Mouse (Mus musculus) kidney, adult 9 months (tissue): ENCODE measurements around the gene Phospho1.
A peak's percentile ranks its signal among the peaks of the same experiment; 100 is the strongest.

Experiments used
- DNase-seq: peaks from one replicate; pipeline ENCODE4 v3.0.0; 2022

The Phospho1 gene

GRCm38 (mm10) chr11:95814101-95814500 lies 10.2 kb upstream of the Phospho1 start:
- DNase-seq, result no peak

- DNase-seq, result no peak
Measured at GRCm38 (mm10) chr11:95814857-95815256, 9.4 kb upstream of the Phospho1 start.

GRCm38 (mm10) chr11:95815412-95815811 lies 8.9 kb upstream of the Phospho1 start:
- no peak for DNase-seq

DNA sequence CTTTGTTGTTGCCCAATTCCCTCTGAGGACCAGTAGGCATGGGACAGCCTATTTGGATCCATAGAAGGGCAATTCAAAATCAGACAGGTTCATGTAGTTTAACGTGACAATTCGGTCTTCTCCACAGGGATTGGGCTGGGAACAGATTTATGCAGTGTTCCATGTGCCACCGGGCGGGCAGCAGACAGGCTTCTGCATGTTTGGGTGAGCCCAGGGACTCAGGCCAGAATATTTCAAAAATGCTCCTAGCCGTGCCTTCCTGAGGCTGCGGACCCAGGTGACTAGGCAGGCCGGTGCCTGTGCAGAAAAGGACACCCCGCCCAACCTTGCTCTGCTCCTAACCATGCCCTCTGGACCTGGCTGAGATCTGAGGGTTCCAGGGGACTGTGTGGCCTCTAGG lies 5.2 kb upstream of the Phospho1 start:
- DNase-seq, result peak; percentile 45

DNA sequence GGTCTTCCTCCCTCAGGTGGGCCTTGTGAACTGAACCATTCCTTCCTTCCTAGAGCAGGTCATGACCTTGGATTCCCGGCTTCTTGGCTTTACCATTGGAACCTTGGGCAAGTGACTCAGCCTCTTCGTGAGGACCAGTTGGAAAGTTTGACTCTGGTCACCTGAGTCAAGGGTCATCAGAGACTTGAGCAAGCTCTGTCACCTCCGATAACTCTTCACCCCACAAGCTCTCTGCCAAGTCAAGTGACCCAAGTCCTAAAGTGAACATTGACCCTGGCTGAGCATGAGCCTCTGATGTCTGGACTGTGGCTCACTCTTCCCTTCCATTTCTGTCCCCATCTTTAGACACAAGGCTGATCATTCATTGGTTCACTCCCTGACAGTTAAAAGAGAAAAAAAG lies 2.8 kb upstream of the Phospho1 start:
- DNase-seq, result no peak

DNA sequence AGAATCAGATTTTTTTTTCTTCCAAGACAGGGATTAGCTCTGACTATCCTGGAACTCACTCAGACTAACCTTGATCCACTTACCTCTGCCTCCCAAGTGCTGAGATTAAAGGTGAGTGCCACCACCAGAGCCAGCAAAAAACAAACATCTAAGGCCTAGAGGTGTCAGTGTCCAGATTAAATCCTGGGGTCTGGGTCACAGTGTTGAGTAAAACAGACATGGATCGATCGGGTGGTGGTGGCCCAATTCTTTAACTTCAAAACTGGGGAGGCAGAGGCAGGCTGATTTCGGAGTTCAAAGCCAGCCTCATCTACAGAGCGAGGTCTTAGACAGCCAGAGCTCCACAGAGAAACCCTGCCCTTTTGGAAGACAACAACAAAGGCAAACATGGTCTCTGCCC lies 1.9 kb upstream of the Phospho1 start:
- DNase-seq, result no peak

DNA sequence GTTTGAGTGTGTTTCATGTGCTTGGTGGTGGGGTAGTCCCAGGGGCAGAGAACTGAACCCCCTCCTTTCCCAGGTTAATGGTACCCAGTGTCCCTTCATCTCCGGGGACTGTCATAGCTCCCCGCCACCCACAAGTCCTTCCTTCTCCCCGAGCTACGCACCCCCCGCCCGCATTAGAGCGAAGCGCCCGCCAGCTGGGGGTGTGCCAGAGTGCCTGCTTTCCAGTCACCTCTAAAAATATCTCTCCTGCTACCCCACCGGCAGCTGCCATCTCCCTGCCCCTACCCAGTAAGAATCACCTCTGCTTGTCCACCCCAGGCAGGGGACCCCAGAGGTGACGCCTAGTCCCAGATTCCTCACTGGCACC lies 561 bp downstream of the Phospho1 start:
- DNase-seq, result peak; percentile 49

- DNase-seq, result no peak
Measured at GRCm38 (mm10) chr11:95825625-95826024, 1.3 kb downstream of the Phospho1 start.

GRCm38 (mm10) chr11:95826317-95827167 lies 2.2 kb downstream of the Phospho1 start:
- DNase-seq, result no peak

- DNase-seq, result no peak
Measured at GRCm38 (mm10) chr11:95827168-95827447, 2.8 kb downstream of the Phospho1 start.

- DNase-seq, result peak; percentile 80
Measured at GRCm38 (mm10) chr11:95827464-95828085, 3.3 kb downstream of the Phospho1 start.

DNA sequence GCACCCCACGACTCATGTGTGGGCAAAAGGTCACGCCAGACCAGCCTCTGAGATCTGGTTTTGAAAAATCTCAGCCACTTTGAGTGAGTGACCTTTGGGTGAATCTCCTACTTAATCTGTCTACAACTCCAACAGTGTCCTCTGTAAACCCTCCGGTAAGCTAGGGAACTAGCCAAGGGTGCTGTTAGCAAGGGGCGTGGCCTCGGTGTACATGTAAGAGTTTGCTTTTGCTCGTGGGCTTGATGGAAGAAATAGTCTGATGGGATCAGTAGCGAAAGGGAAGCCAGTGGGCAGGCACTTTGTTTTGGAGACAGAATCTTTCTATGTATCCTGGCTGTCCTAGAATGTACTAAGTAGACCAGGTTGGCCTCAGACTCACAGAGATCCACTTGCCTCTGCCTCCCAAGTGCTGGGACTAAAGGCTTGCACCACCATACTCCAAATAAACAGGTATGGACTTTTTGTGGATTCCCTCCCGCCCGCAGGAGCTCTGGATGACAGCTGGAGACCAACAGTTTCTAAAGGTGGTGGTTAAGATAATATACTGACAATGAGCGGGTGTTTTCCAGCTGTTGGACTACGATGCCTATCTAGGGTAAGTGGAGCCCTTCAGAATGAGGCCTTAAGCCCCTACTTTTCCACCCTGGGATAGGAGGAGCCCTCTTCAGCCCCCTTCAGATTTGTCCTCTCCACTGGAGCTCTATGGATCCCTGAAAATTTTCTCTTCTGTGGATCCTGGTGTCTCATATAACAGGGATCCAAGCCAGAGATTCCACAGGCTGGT lies 4.1 kb downstream of the Phospho1 start:
- DNase-seq, result no peak

- no peak for DNase-seq
Measured at GRCm38 (mm10) chr11:95829526-95830050, 5.3 kb downstream of the Phospho1 start.

DNA sequence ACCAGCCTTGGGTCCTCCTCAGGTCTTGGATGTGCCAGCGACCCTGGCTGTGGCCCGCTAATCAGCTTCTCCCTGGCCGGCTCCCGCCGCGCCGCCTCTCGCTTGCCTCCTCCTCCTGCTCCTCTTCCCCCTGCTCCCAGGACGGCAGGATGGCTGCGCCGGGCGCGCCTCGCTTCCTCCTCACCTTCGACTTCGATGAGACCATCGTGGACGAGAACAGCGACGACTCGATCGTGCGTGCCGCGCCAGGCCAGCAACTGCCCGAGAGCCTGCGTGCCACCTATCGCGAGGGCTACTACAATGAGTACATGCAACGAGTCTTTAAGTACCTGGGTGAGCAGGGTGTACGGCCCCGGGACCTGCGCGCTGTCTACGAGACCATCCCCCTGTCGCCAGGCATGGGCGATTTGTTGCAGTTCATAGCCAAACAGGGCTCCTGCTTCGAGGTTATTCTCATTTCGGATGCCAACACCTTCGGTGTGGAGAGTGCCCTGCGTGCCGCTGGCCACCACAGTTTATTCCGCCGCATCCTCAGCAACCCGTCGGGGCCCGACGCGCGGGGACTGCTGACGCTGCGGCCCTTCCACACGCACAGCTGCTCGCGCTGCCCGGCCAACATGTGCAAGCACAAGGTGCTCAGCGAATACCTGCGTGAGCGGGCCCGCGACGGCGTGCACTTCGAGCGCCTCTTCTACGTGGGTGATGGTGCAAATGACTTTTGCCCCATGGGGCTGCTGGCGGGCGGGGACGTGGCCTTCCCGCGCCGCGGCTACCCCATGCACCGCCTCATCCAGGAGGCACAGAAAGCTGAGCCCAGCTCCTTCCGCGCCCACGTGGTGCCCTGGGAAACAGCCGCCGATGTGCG lies 6.3 kb downstream of the Phospho1 start:
- DNase-seq, result no peak

DNA sequence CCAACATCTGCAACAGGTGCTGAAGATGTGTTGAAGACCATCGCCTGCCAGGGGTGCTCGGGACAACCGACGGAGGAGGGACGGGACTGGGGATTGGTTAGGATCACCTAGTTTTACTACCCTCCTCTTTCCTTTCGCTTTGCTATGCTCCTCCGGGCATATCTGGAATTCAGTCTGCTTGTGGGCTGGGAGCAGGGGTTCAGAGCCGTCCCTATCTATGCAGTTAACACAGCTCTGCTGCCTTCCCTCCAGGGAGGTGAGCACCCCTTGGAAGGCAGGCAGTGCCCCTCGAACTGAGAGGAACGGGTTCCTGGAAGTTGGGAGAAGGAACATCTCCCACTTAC lies 6.9 kb downstream of the Phospho1 start:
- no peak for DNase-seq

GRCm38 (mm10) chr11:95831641-95832040 lies 7.3 kb downstream of the Phospho1 start:
- no peak for DNase-seq

DNA sequence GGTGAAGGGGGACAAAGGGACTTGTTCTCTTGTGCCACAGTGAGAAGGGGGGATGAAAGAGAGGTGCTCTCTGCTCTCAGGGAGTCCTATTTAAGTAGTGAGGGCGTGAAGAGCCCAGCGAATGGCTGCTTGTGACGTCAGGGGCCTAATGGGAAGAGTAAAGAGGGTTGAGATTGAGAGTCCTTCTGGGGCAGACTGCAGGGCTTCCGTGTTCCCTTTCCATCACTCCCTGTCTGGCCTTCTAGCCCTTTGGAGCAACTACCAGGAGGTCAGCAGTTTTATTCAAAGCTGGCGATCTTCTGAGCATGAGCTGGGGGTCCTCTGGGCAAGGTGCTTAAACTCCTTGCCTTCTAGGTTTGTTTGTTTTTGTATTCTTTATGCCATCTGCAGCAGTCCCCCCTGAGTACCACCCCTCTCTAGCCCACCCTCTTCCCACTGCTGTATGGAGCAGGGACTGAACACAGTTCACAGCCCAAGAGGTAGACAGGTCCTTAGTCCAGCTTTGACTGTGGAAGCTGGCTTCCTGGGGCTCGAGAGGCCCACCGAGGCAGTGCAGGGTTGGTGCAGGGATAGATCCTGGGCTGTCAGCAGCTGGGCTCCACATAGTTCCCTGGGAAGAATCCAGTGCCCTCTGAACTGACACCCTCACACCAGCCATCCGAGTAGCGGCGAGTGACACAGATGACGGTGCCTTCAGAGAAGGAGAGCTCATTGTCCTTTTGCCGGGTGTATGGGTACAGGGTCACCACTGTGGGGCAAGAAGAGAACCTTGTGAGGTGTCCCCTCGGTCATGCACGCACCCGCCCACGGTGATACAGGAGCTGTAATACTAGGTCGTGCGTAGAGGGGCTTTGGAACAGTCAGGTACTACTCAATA lies 8.1 kb downstream of the Phospho1 start:
- no peak for DNase-seq

GRCm38 (mm10) chr11:95833006-95833570 lies 8.8 kb downstream of the Phospho1 start:
- DNase-seq, result no peak

DNA sequence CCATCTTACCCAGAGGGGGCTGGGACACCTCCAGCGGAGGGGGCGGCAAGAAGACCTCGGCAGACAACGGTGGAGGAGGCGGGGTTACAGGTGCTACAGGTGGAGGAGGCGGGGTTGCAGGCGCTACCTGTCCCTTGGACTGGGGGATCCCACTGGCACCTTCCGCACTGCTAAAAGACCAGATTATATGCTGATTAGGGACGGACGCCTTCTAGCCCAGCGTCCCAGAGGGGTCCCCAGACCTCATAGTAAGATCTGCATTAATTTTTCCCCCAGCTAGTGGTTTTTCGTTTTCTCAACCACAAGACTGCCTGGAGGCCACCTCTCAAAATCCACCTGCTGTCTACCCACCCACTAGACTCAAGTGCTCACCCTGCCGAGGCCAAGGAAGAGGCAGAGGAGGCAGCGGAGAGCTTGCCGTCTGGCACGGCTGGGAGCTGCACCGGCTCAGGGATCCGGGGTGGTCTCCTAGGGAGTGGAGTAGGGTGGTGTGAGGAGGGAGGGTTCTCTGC lies 9.4 kb downstream of the Phospho1 start:
- no peak for DNase-seq

- DNase-seq, result peak; percentile 40
Measured at GRCm38 (mm10) chr11:95834143-95834667, 9.9 kb downstream of the Phospho1 start.
